Mouse (Mus musculus): Measurements from ENCODE around the gene Fam207a. TPM values are rescaled to one million over a fixed set of nuclear protein-coding genes. Genes with fewer than 3 reads are reported as not detected.

Gene Fam207a
- total RNA-seq, 2 experiments from 2014 or later: 6.2 to 6.7 TPM

GRCm38 (mm10) chr10:77455251-77456010, 60.2 kb downstream of the Fam207a start:
- DNase-seq: no peak

GRCm38 (mm10) chr10:77454795-77455194, 60.8 kb downstream of the Fam207a start:
- no peak for DNase-seq

DNA sequence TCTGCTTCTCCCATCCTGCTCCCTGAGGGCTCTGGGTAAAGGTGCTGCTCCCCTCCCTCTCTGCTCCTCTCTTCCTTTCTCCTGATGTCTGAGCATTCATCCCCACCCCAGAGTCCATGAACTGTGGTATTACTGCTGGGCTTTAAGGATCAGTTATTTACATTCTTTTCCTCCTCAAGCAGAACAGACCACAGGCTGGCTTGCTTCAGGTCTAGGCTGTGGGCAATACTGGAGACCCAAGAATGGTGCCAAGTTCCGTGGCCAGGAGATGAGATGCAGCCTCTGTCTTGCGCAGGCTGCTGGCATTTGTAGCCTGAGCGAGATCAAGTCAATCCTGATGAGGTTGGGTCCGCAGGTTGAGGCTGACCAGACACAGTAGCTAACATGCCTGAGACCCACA, 63.8 kb downstream of the Fam207a start:
- no peak for DNase-seq

DNA sequence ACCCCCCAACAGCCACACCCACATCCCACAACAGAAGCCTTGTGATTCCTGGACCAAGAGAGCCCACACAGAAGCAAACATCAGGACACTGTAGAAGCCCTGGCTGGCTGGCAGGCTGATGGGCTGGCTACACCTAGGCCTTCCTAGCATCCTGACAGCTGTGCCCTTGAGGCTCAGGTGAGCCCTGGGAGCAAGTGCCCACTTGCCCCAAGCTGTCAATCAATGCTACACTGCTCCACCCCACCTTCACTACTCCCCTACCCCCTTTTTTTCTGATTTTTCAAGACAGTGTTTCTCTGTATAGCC, 65.5 kb downstream of the Fam207a start:
- DNase-seq: no peak

- no peak for DNase-seq
Measured at GRCm38 (mm10) chr10:77449315-77450158, 66.0 kb downstream of the Fam207a start.

DNA sequence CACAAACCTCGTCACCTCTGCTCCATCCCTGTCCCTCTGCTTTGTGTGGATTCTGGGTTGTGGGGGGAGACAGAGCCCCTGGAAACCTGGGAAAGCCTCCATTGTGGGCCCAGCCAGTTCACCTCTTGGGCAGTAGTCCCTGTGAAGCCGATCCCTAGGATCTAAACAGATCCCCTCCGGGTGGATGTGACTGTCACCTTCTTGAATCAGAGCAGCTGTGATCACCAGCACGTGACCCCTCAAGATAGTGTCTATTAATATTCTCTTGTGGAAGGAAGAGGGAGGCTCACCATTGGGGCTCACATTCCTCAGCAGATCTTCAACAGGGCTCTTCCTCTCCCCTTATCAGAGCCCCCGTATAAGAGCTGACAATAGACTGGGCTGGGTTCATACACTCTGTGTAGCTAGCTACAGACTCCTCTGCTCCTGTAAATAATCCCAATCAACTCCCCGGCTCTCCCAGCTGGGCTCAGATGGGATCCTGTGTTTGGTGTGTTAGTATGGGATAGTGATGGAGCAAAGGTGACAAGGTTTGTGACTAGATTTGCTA, 66.8 kb downstream of the Fam207a start:
- no peak for DNase-seq

GRCm38 (mm10) chr10:77448209-77448608, 67.4 kb downstream of the Fam207a start:
- DNase-seq: no peak

- peak; percentile 10 for DNase-seq
Measured at GRCm38 (mm10) chr10:77447755-77448154, 67.8 kb downstream of the Fam207a start.

DNA sequence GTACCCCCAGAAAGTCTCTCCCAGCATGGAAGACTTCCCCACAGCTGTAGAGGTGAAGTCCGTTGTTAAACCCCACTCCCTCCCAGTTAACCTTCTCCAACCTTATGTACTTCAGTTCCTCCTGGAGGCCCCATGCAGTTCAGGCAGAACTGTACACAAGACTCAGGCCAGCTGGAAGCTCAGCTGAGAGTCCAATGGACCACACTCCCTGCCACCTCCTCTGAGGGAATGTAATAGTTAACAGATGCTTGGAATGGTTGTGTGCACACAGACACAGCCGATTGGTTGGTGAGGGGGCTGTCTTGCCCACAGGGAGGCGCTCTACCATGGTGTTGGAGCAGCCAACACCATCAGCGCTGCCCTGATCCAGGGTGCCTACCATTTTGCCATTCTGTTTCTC, 73.3 kb downstream of the Fam207a start:
- no peak for DNase-seq

- no peak for DNase-seq
Measured at GRCm38 (mm10) chr10:77441812-77442211, 73.8 kb downstream of the Fam207a start.

DNA sequence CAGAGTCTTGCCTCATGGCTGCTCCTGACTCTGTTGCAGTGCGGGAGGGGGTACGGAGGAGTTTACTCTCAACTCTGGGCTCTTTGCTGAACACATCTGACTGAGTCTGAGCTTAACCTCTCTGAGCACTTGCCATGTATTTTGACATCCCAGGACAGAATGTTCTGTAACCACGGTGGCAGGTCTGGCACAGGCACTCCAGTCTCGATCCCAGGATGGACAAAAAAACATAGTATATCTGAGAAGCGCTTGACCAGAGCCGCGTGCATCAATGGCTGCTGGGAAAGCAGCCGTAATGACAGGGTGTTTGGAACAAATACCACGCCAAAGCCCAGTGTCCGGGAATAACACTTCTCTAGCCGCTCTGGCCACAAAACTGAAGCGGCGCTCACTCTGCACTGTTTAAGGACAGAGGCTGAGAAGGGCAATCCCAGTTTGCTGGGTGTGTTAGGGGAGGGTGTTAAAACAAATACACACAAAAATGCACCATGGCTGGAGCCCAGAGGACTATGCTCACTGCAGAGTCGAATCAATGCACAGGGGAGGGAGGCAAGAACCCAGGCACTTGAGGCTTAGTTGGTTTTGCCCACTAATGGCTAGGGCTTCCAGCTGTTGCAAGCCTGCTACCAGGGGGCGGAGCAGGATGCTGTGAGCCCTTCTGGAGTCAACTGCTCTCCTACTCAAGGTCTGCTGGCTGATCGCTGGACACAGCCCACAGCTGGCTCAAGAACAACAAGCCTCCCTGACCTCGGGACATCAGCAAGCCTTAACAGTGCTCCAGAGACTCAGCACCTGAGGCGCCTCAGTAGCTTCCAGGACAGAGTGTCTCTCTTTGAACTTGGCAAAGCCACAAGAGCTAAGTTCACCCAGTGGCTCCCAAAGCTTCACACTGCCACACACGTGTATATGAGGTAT, 74.5 kb downstream of the Fam207a start:
- DNase-seq: peak; percentile 85

DNA sequence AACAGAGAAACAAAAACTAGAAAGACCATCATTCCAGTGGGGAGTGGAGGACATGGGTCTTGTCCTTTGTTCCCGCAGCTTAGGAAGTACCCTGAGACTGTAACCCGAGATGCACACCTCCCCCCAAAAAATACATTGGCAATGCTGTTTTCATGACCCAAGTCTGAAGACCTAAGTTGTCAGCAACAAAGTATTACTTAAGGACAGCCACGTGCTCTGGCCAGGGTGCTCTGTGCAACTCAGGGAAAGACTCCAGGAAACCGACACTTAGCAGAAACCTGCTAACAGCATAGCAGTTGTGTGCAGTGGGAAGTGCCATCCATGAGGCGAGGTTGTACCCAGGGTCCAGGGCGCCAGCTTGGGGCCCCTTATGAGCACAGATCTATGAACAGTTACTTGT, 75.3 kb downstream of the Fam207a start:
- no peak for DNase-seq

- DNase-seq: no peak
Measured at GRCm38 (mm10) chr10:77439026-77439425, 76.6 kb downstream of the Fam207a start.

DNA sequence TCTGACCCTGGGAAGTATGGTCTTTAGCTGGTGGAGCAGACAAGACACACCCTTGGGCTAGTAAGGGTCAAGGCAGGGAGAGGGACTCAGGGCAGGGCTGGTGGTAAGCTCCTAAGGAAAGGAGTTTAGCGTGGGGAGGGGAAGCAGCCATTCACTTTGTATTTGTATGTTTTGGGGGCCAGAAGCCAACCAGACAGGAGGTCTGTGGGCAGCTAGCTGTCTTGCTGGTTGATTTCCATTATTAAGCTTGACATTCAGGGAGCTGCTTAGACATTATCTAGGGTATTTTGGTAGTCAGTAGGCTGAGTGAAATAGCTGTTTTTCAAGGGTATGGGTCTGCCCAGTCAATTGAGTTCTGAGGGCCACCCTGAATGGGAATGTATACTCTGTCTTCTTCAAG, 77.6 kb downstream of the Fam207a start:
- no peak for DNase-seq

Other genes with a start within 250 kb of the Fam207a start
- gene Adarb1, start 97.5 kb downstream of the Fam207a start, total RNA-seq (2021): 1 to 10 TPM; 7.1 to 9.3 TPM
- 1 to 10 TPM; 1.3 to 1.8 TPM for gene Itgb2, start 14.5 kb upstream of the Fam207a start, total RNA-seq (2021)
- gene Pttg1ip, start 65.9 kb upstream of the Fam207a start, total RNA-seq (2021): 10 to 100 TPM; 26.1 to 29.1 TPM
- gene Sumo3, start 90.3 kb upstream of the Fam207a start, total RNA-seq (2021): 10 to 100 TPM; 32.8 to 36.7 TPM
- 1 to 10 TPM; 6.5 to 7.4 TPM for gene Gm49325, start 90.4 kb upstream of the Fam207a start, total RNA-seq (2021)
- gene Ube2g2, start 106.5 kb upstream of the Fam207a start, total RNA-seq (2021): 10 to 100 TPM; 81.7 to 84.9 TPM
- gene Tspear, start 170.8 kb upstream of the Fam207a start, total RNA-seq (2021): not detected
- not detected for gene Gm19402, start 175.0 kb upstream of the Fam207a start, total RNA-seq (2021)
- not detected for gene Gm9508, start 181.4 kb upstream of the Fam207a start, total RNA-seq (2021)
- gene Gm10272, start 190.8 kb upstream of the Fam207a start, total RNA-seq (2021): not detected
- not detected for gene Gm10024, start 195.7 kb upstream of the Fam207a start, total RNA-seq (2021)
- gene Gm10142, start 200.0 kb upstream of the Fam207a start, total RNA-seq (2021): not detected
- gene Krtap12-1, start 204.8 kb upstream of the Fam207a start, total RNA-seq (2021): not detected
- gene Gm10100, start 210.7 kb upstream of the Fam207a start, total RNA-seq (2021): not detected
- not detected for gene Gm18596, start 226.9 kb upstream of the Fam207a start, total RNA-seq (2021)
- gene Gm9736, start 235.6 kb upstream of the Fam207a start, total RNA-seq (2021): not detected
- not detected for gene Gm3233, start 243.9 kb upstream of the Fam207a start, total RNA-seq (2021)

Measured in gastrocnemius, postnatal 25 days (tissue).